Mouse (Mus musculus) neural tube, embryonic 11.5 days (tissue): ENCODE results near the gene Ckmt2. TPM values are rescaled to one million over a fixed set of nuclear protein-coding genes. Genes with fewer than 3 reads are reported as not detected.
A peak's percentile ranks its signal among the peaks of the same experiment; 100 is the strongest.

Source experiments
- ATAC-seq: fragments of 200-750 bp; cut with Nextera tagmentation; 2 replicates; pipeline ENCODE4 v1.8.0; 2017; ENCODE audit warnings: moderate number of reproducible peaks, mild to moderate bottlenecking, moderate TSS enrichment, moderate library complexity; ENCODE audit not compliant: insufficient read depth, low FRiP score, low TSS enrichment
- DNase-seq: peaks from one replicate; pipeline ENCODE4 v3.0.0-alpha.2; 2015; ENCODE audit warnings: low spot score
- H3K27ac ChIP-seq: fragments of 300-500 bp; sonication (generic); 2 replicates; pipeline ENCODE4 v1.5.1; 2014; ENCODE audit warnings: low read depth, mild to moderate bottlenecking, low read length
- H3K27me3 ChIP-seq: fragments of 300-500 bp; sonication (generic); 2 replicates; pipeline ENCODE4 v1.6.1; 2014; ENCODE audit warnings: mild to moderate bottlenecking, low read length, mixed read lengths; ENCODE audit not compliant: control insufficient read depth, insufficient read depth
- H3K36me3 ChIP-seq: fragments of 300-500 bp; sonication (generic); 2 replicates; pipeline ENCODE4 v1.6.1; 2014; ENCODE audit warnings: mild to moderate bottlenecking, low read length, moderate library complexity, mixed read lengths; ENCODE audit not compliant: control insufficient read depth, insufficient read depth
- H3K4me1 ChIP-seq: fragments of 300-500 bp; sonication (generic); 2 replicates; pipeline ENCODE4 v1.6.1; 2014; ENCODE audit warnings: low read length, mixed read lengths; ENCODE audit not compliant: control insufficient read depth, insufficient read depth
- H3K4me2 ChIP-seq: fragments of 300-500 bp; sonication (generic); 2 replicates; pipeline ENCODE4 v1.6.1; 2014; ENCODE audit warnings: low read depth, mild to moderate bottlenecking, moderate library complexity
- H3K4me3 ChIP-seq: fragments of 300-500 bp; sonication (generic); 2 replicates; pipeline ENCODE4 v1.5.1; 2014; ENCODE audit warnings: low read depth, low read length
- H3K9ac ChIP-seq: fragments of 300-500 bp; sonication (generic); 2 replicates; pipeline ENCODE4 v1.6.1; 2014; ENCODE audit warnings: mild to moderate bottlenecking, low read length
- H3K9me3 ChIP-seq: fragments of 300-500 bp; sonication (generic); 2 replicates; pipeline ENCODE4 v1.6.1; 2016; ENCODE audit warnings: low read length; ENCODE audit not compliant: control insufficient read depth
- WGBS: fragments of 180-500 bp; shearing (Covaris S2); extraction: QIAGEN DNeasy Blood & Tissue Kit; methylation state at CpG from one replicate; pipeline ENCODE4 v1.1.7; 2014; 5-methylcytosine and 5-hydroxymethylcytosine counted together
- polyA plus RNA-seq: library from polyadenylated mRNA; unstranded; fragments of >200 nt; fragmentation: Nextera tagmentation; extraction: Ambion mirVana; gene quantifications from 2 replicates; pipeline ENCODE4 v1.2.1, GENCODE M21; 2014

Gene Ckmt2
- not detected in 2 replicates for polyA plus RNA-seq

- DNase-seq (no peak), ATAC-seq (no peak)
- Histone ChIP-seq H3K27ac (no peak within 1 kb of the TSS), H3K4me1 (no peaks in the 10 kb centered on the region), H3K27me3 (no peaks in the 10 kb centered on the region), H3K9ac (no peak within 1 kb of the TSS), H3K9me3 (no peaks in the 10 kb centered on the region), H3K4me3 (no peak within 1 kb of the TSS), H3K36me3 (no peaks in the 10 kb centered on the region), H3K4me2 (no peak within 1 kb of the TSS)
- WGBS: 79% methylated on average over 5 of the region's 5 CpGs
Measured at GRCm38 (mm10) chr13:91876741-91877349, at the start of gene Ckmt2. TSS of gene Ckmt2 (minus strand) at chr13:91876885.

DNA sequence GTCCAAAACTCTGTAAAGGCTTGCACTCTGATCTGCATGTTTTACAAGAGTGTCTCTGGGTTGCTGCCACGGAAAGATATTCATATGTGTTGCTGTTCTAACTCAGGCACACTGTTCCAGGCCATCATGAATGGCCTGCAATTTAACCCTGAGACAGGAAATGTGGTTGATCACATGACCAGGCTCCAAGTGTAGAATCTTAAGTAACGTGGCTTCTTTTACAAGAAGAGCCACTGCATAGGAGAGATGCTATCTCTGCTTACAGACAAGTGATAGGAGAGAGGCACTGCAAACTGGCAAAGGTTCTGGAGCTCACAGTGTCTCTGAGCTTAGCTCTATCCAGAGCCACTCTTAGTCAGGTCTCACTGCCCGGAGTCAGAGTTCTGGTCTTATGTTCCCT is 44.3 kb upstream of the Ckmt2 start:
- 81% methylated on average over 3 of the region's 3 CpGs for WGBS
- Histone ChIP-seq H3K27me3 (no peaks in the 10 kb centered on the region), H3K36me3 (no peaks in the 10 kb centered on the region), H3K4me3 (no peak overlapping the region), H3K9me3 (no peaks in the 10 kb centered on the region), H3K9ac (no peak overlapping the region), H3K4me1 (no peaks in the 10 kb centered on the region), H3K4me2 (no peak overlapping the region), H3K27ac (no peak overlapping the region)
- DNase-seq (no peak), ATAC-seq (no peak)

DNA sequence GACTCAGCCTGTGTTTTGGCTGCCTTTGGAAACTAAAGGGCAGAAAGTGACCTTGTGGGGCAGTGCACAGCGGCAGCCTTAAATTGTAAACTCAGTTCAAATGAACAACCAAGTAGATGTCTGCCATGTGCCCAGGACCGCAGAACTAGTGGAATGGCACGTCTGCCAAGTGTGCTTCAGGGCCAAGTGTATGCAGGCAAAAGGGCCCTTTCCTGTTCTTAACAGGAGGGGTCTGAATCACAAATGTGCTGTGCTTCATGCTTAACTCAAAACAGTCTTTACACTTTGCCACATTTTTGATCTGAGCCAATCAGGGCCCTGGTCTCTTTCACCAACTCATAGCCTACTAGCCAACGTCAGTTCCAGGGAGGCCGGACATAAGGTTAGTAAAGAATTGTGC is 42.1 kb upstream of the Ckmt2 start:
- ATAC-seq: no peak

GRCm38 (mm10) chr13:91917835-91918234 is 41.1 kb upstream of the Ckmt2 start:
- no peak overlapping the region for H3K4me3 ChIP-seq
- WGBS: 89% methylated on average over 2 of the region's 2 CpGs
- H3K4me2 ChIP-seq: no peak overlapping the region

More for the DNA sequence above, 42.1 kb upstream of the Ckmt2 start:
- Histone ChIP-seq H3K4me1 (no peaks in the 10 kb centered on the region), H3K4me3 (no peak overlapping the region), H3K27me3 (no peaks in the 10 kb centered on the region), H3K9me3 (no peaks in the 10 kb centered on the region), H3K27ac (no peak overlapping the region), H3K9ac (no peak overlapping the region), H3K36me3 (no peaks in the 10 kb centered on the region), H3K4me2 (no peak overlapping the region)
- 89% methylated on average over 5 of the region's 5 CpGs for WGBS
- no peak for DNase-seq

GRCm38 (mm10) chr13:91916308-91916707 is 39.6 kb upstream of the Ckmt2 start:
- DNase-seq (no peak), ATAC-seq (no peak)
- Histone ChIP-seq H3K9ac (no peak overlapping the region), H3K4me3 (no peak overlapping the region), H3K4me1 (no peaks in the 10 kb centered on the region), H3K36me3 (no peaks in the 10 kb centered on the region), H3K9me3 (no peaks in the 10 kb centered on the region), H3K27me3 (no peaks in the 10 kb centered on the region), H3K27ac (no peak overlapping the region), H3K4me2 (no peak overlapping the region)
- WGBS: 89% methylated on average over 5 of the region's 5 CpGs

More at GRCm38 (mm10) chr13:91917835-91918234, 41.1 kb upstream of the Ckmt2 start:
- no peak for DNase-seq
- no peak for ATAC-seq
- H3K9me3 ChIP-seq: no peaks in the 10 kb centered on the region
- no peak overlapping the region for H3K27ac ChIP-seq
- no peak overlapping the region for H3K9ac ChIP-seq
- no peaks in the 10 kb centered on the region for H3K4me1 ChIP-seq
- no peaks in the 10 kb centered on the region for H3K27me3 ChIP-seq
- no peaks in the 10 kb centered on the region for H3K36me3 ChIP-seq

DNA sequence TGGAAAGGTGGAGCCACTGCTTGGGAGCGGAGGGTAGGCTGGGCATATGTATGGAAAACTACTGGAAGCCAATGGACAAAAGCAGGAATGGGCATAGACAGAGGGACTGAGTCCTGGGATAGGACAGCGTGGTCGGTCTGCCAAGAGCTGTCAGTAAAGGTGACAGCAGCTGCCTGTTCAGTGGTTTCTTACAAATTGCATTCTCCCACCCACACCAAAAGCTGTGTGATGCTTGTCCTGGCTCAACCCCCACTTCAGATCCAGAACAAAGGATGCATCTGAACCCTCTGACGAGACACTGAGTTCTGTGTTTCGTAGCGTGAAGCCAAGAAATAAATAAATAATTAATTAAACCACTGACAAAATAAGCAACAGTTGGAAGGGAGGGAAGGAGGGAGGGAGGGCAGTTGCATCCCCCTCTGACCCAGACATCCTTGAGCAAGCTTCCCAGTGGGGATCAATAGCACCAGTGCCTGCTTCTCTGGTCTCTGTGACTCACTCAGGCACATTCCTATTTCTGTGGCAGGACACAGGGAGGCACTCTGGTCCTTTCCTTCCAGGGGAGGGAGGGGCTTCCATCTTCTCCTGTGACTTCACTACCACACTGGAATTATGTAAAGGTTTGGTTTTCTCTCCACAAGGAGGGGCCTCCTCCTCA is 39.0 kb upstream of the Ckmt2 start:
- Histone ChIP-seq H3K27me3 (no peaks in the 10 kb centered on the region), H3K4me1 (no peaks in the 10 kb centered on the region), H3K9ac (no peak overlapping the region; the same call in 1 of the 2 replicates), H3K4me3 (no peak overlapping the region), H3K9me3 (no peaks in the 10 kb centered on the region), H3K4me2 (no peak overlapping the region), H3K27ac (no peak overlapping the region), H3K36me3 (no peaks in the 10 kb centered on the region)
- ATAC-seq (0 out of 2 replicates have a peak, but pooled peaks have one; percentile 29), DNase-seq (no peak)
- WGBS: 79% methylated on average over 6 of the region's 6 CpGs

DNA sequence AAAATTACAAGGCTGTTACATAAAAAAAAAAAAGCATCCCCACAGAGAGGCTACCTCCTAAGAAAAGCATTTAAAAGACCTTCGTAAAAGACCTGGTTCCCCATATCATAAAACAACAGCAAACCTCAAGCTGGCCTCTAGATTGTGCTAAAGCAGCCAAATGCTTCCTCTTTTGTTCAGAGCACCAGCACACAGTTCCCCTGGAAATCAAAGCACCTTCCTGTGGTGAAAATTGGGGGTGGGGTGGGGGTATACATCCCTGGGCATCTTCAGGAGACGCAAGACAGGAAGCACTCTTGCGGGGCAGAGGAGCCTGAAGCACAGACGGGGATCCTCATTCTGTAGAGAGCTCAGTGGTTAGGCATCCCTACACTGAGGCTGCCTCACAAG is 38.5 kb upstream of the Ckmt2 start:
- no peaks in the 10 kb centered on the region for H3K27me3 ChIP-seq
- no peaks in the 10 kb centered on the region for H3K4me1 ChIP-seq
- H3K4me3 ChIP-seq: no peak overlapping the region
- no peak overlapping the region for H3K4me2 ChIP-seq
- ATAC-seq: no peak
- WGBS: 27% methylated on average over 4 of the region's 4 CpGs
- H3K36me3 ChIP-seq: no peaks in the 10 kb centered on the region
- no peak overlapping the region for H3K27ac ChIP-seq
- H3K9ac ChIP-seq: no peak overlapping the region; the same call in 1 of the 2 replicates
- no peaks in the 10 kb centered on the region for H3K9me3 ChIP-seq
- no peak for DNase-seq

DNA sequence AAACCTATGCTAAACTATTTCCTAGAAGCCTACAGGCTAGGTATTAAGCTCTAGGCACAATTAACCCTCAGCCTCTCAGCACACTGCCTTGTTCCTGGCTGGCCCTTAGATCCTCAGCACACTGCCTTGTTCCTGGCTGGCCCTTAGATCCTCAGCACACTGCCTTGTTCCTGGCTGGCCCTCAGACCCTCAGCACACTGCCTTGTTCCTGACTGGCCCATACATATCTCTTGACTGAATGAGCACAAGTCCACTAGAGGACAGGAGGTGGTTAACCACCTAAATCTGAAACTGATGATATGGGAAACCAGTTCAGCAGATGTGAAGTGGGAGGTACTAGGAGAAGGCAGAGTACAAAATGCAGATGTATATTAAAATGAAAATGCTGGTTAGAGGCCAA is 35.0 kb upstream of the Ckmt2 start:
- no peaks in the 10 kb centered on the region for H3K36me3 ChIP-seq
- ATAC-seq (no peak), DNase-seq (no peak)
- H3K9ac ChIP-seq: no peak overlapping the region
- no peak overlapping the region for H3K4me3 ChIP-seq
- H3K27ac ChIP-seq: no peak overlapping the region
- H3K4me1 ChIP-seq: no peaks in the 10 kb centered on the region
- no peaks in the 10 kb centered on the region for H3K9me3 ChIP-seq
- H3K4me2 ChIP-seq: no peak overlapping the region
- no peaks in the 10 kb centered on the region for H3K27me3 ChIP-seq

- H3K9ac ChIP-seq: no peak overlapping the region
- H3K9me3 ChIP-seq: no peaks in the 10 kb centered on the region
- no peak overlapping the region for H3K27ac ChIP-seq
- no peak overlapping the region for H3K4me2 ChIP-seq
- H3K4me1 ChIP-seq: no peaks in the 10 kb centered on the region
- ATAC-seq (no peak), DNase-seq (no peak)
- H3K27me3 ChIP-seq: no peaks in the 10 kb centered on the region
- no peak overlapping the region for H3K4me3 ChIP-seq
- no peaks in the 10 kb centered on the region for H3K36me3 ChIP-seq
Measured at GRCm38 (mm10) chr13:91911211-91911610, 34.5 kb upstream of the Ckmt2 start.
